Mouse (Mus musculus) liver, embryonic 14.5 days (tissue): Measurements from ENCODE around the gene Srm. TPM values are rescaled to one million over a fixed set of nuclear protein-coding genes. Genes with fewer than 3 reads are reported as not detected.

Source experiments
- ATAC-seq: fragments of 200-750 bp; cut with Nextera tagmentation; 2 replicates; pipeline ENCODE4 v1.8.0; 2017; ENCODE audit warnings: moderate number of reproducible peaks, mild to moderate bottlenecking, moderate library complexity; ENCODE audit not compliant: insufficient read depth
- DNase-seq, 3 experiments: peaks; one replicate each; pipeline ENCODE4 v3.0.0-alpha.2; 2012 to 2013; ENCODE audit warnings: low read depth in 3 of 3, low spot score in 3 of 3
- H3K27ac ChIP-seq: fragments of 300-500 bp; sonication (generic); 2 replicates; pipeline ENCODE4 v1.5.1; 2014; ENCODE audit warnings: moderate library complexity, mild to moderate bottlenecking, control low read depth, inconsistent platforms
- H3K27me3 ChIP-seq: fragments of 300-500 bp; sonication (generic); 2 replicates; pipeline ENCODE4 v1.6.1; 2014; ENCODE audit warnings: mild to moderate bottlenecking, low read length, moderate library complexity; ENCODE audit not compliant: control insufficient read depth, insufficient read depth
- H3K36me3 ChIP-seq: fragments of 300-500 bp; sonication (generic); replicated peaks from 2 replicates; pipeline ENCODE4 v1.6.1; 2014; ENCODE audit warnings: low read depth; ENCODE audit not compliant: control insufficient read depth, insufficient read depth
- H3K4me1 ChIP-seq, 2 experiments: fragments of 200-500 bp in 1 of 2; fragments of 300-500 bp in 1 of 2; sonication (generic) in 1 of 2; replicated peaks; 2 replicates each; pipeline ENCODE4 v1.6.1; 2012 to 2014; ENCODE audit warnings: antibody characterized with exemption in 1 of 2, inconsistent platforms in 1 of 2, low read length in 1 of 2; ENCODE audit not compliant: control insufficient read depth in 2 of 2, insufficient read depth in 2 of 2
- H3K4me2 ChIP-seq: fragments of 300-500 bp; sonication (generic); 2 replicates; pipeline ENCODE4 v1.6.1; 2014; ENCODE audit warnings: low read depth, mild to moderate bottlenecking, control low read depth, moderate library complexity
- H3K4me3 ChIP-seq, 2 experiments: fragments of 200-500 bp in 1 of 2; fragments of 300-500 bp in 1 of 2; sonication (generic) in 1 of 2; 2 replicates each; pipeline ENCODE4 v1.5.1; 2012 to 2014; ENCODE audit warnings: low read depth in 2 of 2, low read length in 2 of 2, mild to moderate bottlenecking in 2 of 2, control low read depth in 1 of 2, inconsistent platforms in 1 of 2, moderate library complexity in 1 of 2; ENCODE audit not compliant: insufficient read depth in 1 of 2
- H3K9ac ChIP-seq: fragments of 300-500 bp; sonication (generic); replicated peaks from 2 replicates; pipeline ENCODE4 v1.6.1; 2014; ENCODE audit warnings: mild to moderate bottlenecking, control low read depth, moderate library complexity
- H3K9me3 ChIP-seq: fragments of 300-500 bp; sonication (generic); 2 replicates; pipeline ENCODE4 v1.6.1; 2016; ENCODE audit warnings: low read length, mixed read lengths; ENCODE audit not compliant: control insufficient read depth
- CTCF ChIP-seq: IDR thresholded peaks from 2 replicates; pipeline ENCODE4 v1.5.1; 2016; ENCODE audit warnings: antibody characterized with exemption, low read depth, control low read depth
- EP300 ChIP-seq: IDR thresholded peaks from 2 replicates; pipeline ENCODE4 v1.6.1; 2016; ENCODE audit warnings: antibody characterized with exemption, low read depth
- WGBS: fragments of 180-500 bp; shearing (Covaris S2); extraction: QIAGEN DNeasy Blood & Tissue Kit; methylation state at CpG from one replicate; pipeline ENCODE4 v1.1.7; 2014; ENCODE audit not compliant: insufficient replicate concordance; 5-methylcytosine and 5-hydroxymethylcytosine counted together
- polyA plus RNA-seq, 2 experiments: library from polyadenylated mRNA; depleted of rRNA in 1 of 2; stranded (reverse) in 1 of 2; unstranded in 1 of 2; fragments of >200 nt; fragmentation: Nextera tagmentation in 1 of 2; extraction: Ambion mirVana in 1 of 2; gene quantifications; 2 replicates each; pipeline versions ENCODE4 v1.2.1 to v1.2.3; 2012 to 2014

Srm gene
- polyA plus RNA-seq, 2 experiments, result 86.1 to 129 TPM

DNA sequence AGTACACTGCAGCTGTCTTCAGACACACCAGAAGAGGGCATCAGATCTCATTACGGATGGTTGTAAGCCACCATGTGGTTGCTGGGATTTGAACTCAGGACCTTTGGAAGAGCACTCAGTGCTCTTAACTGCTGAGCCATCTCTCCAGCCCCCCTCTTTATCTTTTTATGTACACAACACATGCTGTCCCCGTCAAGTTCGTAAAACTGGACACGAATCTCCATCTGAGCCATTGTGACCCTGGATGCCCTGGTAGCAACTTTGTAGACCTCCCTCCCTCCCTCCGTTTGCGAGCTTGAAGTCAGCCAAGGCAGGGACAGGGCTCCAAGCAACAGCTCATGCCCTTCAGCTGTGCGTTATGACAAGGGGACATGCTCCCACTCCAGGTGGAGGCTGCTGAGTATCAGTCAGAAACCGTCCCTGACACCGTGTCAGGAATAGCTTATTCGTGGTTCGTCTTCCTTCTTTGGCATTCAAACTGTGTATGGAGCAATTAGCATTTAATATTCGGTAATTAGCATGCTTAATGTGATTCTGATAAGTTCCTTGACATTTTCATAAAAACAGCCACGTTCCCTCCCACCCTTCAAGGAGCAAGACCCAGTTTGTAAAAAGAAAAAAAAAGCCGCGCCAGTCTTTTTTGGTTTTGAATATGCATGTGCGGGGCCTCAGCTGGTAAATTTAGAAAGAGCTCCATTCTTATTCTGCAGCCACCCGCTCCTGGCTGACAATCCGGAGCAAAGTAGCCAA is 707 bp upstream of the Srm start:
- H3K9ac ChIP-seq, result peak overlapping the region; percentile 44
- H3K4me1 ChIP-seq, result peaks cover 3 to 11% of the 10 kb centered on the region in 2 experiments
- no peaks in the 10 kb centered on the region for H3K27me3 ChIP-seq
- ATAC-seq (no peak), DNase-seq (peak in 2 of 3 experiments; percentile 24)
- peak overlapping the region; percentile 86 for H3K4me2 ChIP-seq
- H3K27ac ChIP-seq, result peak overlapping the region; percentile 18
- 3% methylated on average over 18 of the region's 18 CpGs for WGBS
- H3K4me3 ChIP-seq, result peak overlapping the region; percentile 69 to 75
- peaks cover 25% of the 10 kb centered on the region for H3K36me3 ChIP-seq
- peak; percentile 2; the same call in 1 of the 2 replicates for TF ChIP-seq CTCF
- no peak for TF ChIP-seq EP300
- H3K9me3 ChIP-seq, result no peaks in the 10 kb centered on the region

GRCm38 (mm10) chr4:148591637-148592380 is 506 bp downstream of the Srm start:
- Histone ChIP-seq H3K9ac (peak overlapping the region; percentile 71), H3K9me3 (no peaks in the 10 kb centered on the region), H3K27me3 (no peaks in the 10 kb centered on the region), H3K4me2 (peak overlapping the region; percentile 86), H3K4me3 (peak overlapping the region; percentile 75 to 84), H3K4me1 (peaks cover 3 to 11% of the 10 kb centered on the region in 2 experiments), H3K27ac (no peak overlapping the region), H3K36me3 (peaks cover 37% of the 10 kb centered on the region)
- WGBS, result under 1% methylated on average over 47 of the region's 53 CpGs
- ATAC-seq, result peak; percentile 50
- TF ChIP-seq CTCF (no peak), EP300 (no peak)
- no peak for DNase-seq

DNA sequence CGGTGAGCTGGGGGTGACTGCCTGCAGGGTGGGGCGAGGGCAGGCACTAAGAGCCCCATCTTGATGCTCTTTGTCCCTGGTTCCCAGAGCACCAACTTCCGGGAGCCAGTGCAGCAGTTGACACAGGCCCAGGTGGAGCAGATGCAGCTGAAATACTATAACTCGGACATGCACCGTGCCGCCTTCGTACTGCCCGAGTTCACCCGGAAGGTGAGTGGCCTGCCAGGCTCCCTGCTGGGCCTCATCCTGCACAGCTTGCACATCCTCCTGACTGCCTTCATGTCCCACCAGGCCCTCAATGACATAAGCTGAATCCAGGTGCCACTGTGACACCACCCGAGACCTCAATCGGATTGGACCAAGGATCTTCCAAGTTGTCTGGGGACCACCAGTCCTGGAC is 2.7 kb downstream of the Srm start:
- H3K27me3 ChIP-seq, result no peaks in the 10 kb centered on the region
- H3K9ac ChIP-seq, result no peak overlapping the region
- H3K9me3 ChIP-seq, result no peaks in the 10 kb centered on the region
- WGBS, result 86% methylated on average over 11 of the region's 11 CpGs
- no peak overlapping the region for H3K27ac ChIP-seq
- H3K4me2 ChIP-seq, result no peak overlapping the region
- no peak overlapping the region for H3K4me3 ChIP-seq
- peaks cover 3 to 9% of the 10 kb centered on the region in 2 experiments for H3K4me1 ChIP-seq
- TF ChIP-seq EP300, result no peak
- TF ChIP-seq CTCF, result no peak
- no peak for DNase-seq
- ATAC-seq, result no peak
- H3K36me3 ChIP-seq, result peaks cover 39% of the 10 kb centered on the region

GRCm38 (mm10) chr4:148595916-148596315 is 4.6 kb downstream of the Srm start:
- no peak for DNase-seq
- WGBS, result 73% methylated on average over 6 of the region's 6 CpGs
- Histone ChIP-seq H3K9ac (no peak overlapping the region), H3K9me3 (no peaks in the 10 kb centered on the region), H3K36me3 (peaks cover 39% of the 10 kb centered on the region), H3K4me3 (no peak overlapping the region), H3K27ac (no peak overlapping the region), H3K4me2 (no peak overlapping the region), H3K4me1 (peaks cover 0 to 8% of the 10 kb centered on the region in 2 experiments; a peak in 3 of 4 replicates), H3K27me3 (no peaks in the 10 kb centered on the region)
- TF ChIP-seq CTCF (no peak), EP300 (no peak)
- no peak for ATAC-seq

GRCm38 (mm10) chr4:148596731-148597130 is 5.4 kb downstream of the Srm start:
- TF ChIP-seq EP300 (no peak), CTCF (no peak)
- H3K4me1 ChIP-seq, result peaks cover 0 to 8% of the 10 kb centered on the region in 2 experiments; a peak in 3 of 4 replicates
- H3K4me2 ChIP-seq, result no peak overlapping the region
- no peak overlapping the region for H3K27ac ChIP-seq
- no peak overlapping the region for H3K4me3 ChIP-seq
- no peaks in the 10 kb centered on the region for H3K9me3 ChIP-seq
- DNase-seq (no peak), ATAC-seq (no peak)
- no peaks in the 10 kb centered on the region for H3K27me3 ChIP-seq
- H3K9ac ChIP-seq, result no peak overlapping the region
- 91% methylated on average over 3 of the region's 3 CpGs for WGBS
- peaks cover 39% of the 10 kb centered on the region for H3K36me3 ChIP-seq
